Mouse (Mus musculus) layer of hippocampus, adult 6 months (tissue): ENCODE results near the gene Pou2f1. TPM values are rescaled to one million over a fixed set of nuclear protein-coding genes. Genes with fewer than 3 reads are reported as not detected.

Experiments used
- long read RNA-seq, 2 experiments: library from polyadenylated mRNA; unstranded; transcript quantifications; one replicate each; pipeline ENCODE4 v2.0.0; 2019 to 2020
- polyA plus RNA-seq: library from polyadenylated mRNA; unstranded; fragments of <200 nt; fragmentation: Nextera tagmentation; gene quantifications from 2 replicates; pipeline ENCODE4 v1.2.3, GENCODE M21; 2021

Gene Pou2f1
- polyA plus RNA-seq = 7.2 and 8.0 TPM in 2 replicates
- long read RNA-seq, experiment 1, full-length matches to known transcripts = 2 of 7 reads
- long read RNA-seq, experiment 1, partial matches to known transcripts = 2 of 7 reads
- long read RNA-seq, experiment 1, other reads (novel, unspliced or antisense) = 3 of 7 reads
- long read RNA-seq, experiment 2, full-length matches to known transcripts = 3 of 16 reads
- long read RNA-seq, experiment 2, partial matches to known transcripts = 7 of 16 reads
- long read RNA-seq, experiment 2, other reads (novel, unspliced or antisense) = 6 of 16 reads

DNA sequence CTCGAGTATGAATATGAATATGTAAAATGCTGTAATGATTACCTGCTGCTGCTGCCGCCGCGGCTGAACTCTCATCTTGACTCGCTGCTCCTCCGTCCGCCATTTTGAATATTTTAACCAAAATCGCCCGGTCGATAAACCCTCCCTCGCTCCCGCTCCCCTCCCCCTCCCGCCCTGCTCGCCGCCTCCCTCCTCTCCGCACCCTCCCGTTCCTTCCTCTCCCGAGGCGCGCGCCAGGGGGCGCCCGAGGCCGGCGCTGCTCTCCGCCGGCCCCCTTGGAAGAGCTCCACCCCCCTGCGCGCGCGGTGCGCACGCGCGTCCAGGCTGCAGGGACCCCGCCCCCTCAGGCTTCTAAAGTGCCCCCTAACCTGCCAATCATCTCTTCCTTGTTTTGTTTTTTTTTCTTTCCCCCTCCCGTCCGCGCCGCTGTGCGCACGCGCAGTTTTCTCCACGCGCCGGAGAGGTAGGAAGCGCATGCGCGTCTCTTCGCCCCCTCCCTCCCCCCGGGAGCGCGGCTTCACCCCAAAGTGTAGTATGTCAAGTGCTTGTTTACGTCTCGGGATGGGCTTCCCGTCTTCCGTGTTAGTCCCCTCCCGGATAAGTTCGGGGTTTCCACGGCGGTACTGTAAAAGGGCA, at the start of gene Pou2f1:
Gene Pou2f1, minus strand, starts transcription at position 159 of the 636 bp plus-strand sequence.

Other genes with a start within 250 kb of the Pou2f1 start
- 40.7 and 42.7 TPM in 2 replicates for gene Creg1, start 238.9 kb downstream of the Pou2f1 start, polyA plus RNA-seq
- not detected in 2 replicates for gene Cd247, start 214.0 kb downstream of the Pou2f1 start, polyA plus RNA-seq
- gene Dusp27, start 125.2 kb upstream of the Pou2f1 start, polyA plus RNA-seq = 0.04 and 0.06 TPM in 2 replicates
- not detected in 2 replicates for gene Gpa33, start 127.6 kb upstream of the Pou2f1 start, polyA plus RNA-seq
- gene Mael, start 236.1 kb upstream of the Pou2f1 start, polyA plus RNA-seq = not detected in 2 replicates